Mouse (Mus musculus): ENCODE data around the gene Stx5a. TPM values are rescaled to one million over a fixed set of nuclear protein-coding genes. Genes with fewer than 3 reads are reported as not detected.

Gene Stx5a
- polyA plus RNA-seq, 1 experiment from 2014 or later: 110 TPM

DNA sequence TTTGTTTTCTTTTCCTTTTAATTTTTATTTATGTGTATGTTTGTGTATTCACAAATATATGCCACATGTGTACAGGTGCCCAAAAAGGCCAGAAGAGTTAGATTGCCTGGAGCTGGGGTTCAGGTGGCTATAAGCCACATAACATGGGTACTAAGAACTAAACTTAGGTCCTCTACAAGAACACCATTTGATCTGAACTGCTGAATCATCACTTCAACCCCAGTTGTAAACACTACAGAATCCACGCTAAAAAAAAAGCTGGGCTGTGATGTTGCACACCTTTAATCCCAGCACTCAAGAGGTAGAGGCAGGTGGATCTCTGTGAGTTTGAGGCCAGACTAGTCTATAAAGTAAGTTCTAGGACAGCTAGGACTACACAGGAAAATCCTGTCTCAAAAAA, 19.8 kb upstream of the Stx5a start:
- no peak overlapping the region for H3K4me2 ChIP-seq (ENCODE audit: low read depth, low read length)
- peaks cover 18% of the 10 kb centered on the region for H3K36me3 ChIP-seq (replicated peaks; ENCODE audit: control insufficient read depth, insufficient read depth, low read depth, low read length)
- no peaks in the 10 kb centered on the region for H3K4me1 ChIP-seq (ENCODE audit: control insufficient read depth, insufficient read depth, low read length)
- no peak overlapping the region for H3K4me3 ChIP-seq (ENCODE audit: low read depth, low read length)
- 96% methylated on average over 1 of the region's 1 CpGs for WGBS
- H3K27ac ChIP-seq (replicated peaks; ENCODE audit: low read depth, low read length): no peak overlapping the region
- no peaks in the 10 kb centered on the region for H3K9me3 ChIP-seq (replicated peaks; ENCODE audit: control insufficient read depth, low read length)
- H3K27me3 ChIP-seq (ENCODE audit: control insufficient read depth, insufficient read depth, low read length): no peaks in the 10 kb centered on the region
- H3K9ac ChIP-seq (replicated peaks; ENCODE audit: low read length): no peak overlapping the region; the same call in 1 of the 2 replicates
- DNase-seq (ENCODE audit: low spot score) (no peak), ATAC-seq (replicated peaks; ENCODE audit: insufficient number of reproducible peaks, low FRiP score, low TSS enrichment, low read depth) (no peak)

DNA sequence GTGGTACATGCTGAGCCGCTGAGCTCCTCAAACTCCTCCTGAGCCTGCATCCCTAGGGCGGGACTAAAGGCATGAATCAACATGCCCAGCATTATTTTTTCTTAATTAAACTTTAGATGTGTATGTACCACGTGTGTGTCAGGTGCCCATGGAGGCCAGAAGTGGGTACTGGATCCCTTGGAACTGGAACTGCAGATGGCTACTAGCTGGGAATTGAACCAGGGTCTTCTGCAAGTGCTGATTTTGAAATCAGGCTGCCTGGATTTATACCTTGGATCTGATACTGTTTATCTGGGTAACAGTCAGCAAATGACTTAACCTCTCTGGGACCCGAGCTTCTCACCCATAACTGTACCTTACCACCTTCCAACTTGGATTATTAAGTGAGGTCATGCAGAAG, 19.2 kb upstream of the Stx5a start:
- WGBS: 61% methylated on average over 4 of the region's 4 CpGs

DNA sequence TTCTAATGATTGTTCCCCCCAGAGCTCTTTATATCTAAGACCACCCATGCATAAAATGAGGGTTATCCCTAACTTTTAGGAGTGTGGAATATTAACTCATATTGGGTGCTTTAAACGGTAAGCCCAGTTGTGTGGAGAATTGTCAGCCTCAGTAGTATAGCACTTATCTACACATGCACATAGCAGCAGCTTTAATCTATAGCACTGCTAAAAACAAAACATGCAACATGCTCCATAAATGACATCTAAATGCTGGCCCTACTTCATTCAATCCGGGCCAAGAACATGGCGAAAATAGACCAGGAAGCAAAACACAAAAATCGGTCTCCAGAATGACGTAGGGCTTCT, 18.7 kb upstream of the Stx5a start:
- DNase-seq (ENCODE audit: low spot score): no peak
- 2% methylated on average over 5 of the region's 5 CpGs for WGBS
- H3K4me3 ChIP-seq (ENCODE audit: low read depth, low read length): peak overlapping the region; percentile 52
- peak overlapping the region; percentile 91 for H3K27ac ChIP-seq (replicated peaks; ENCODE audit: low read depth, low read length)
- no peaks in the 10 kb centered on the region for H3K9me3 ChIP-seq (replicated peaks; ENCODE audit: control insufficient read depth, low read length)
- H3K4me2 ChIP-seq (ENCODE audit: low read depth, low read length): peak overlapping the region; percentile 65
- 0 out of 2 replicates have a peak, but pooled peaks have one; percentile 2 for ATAC-seq (replicated peaks; ENCODE audit: insufficient number of reproducible peaks, low FRiP score, low TSS enrichment, low read depth)
- H3K9ac ChIP-seq (replicated peaks; ENCODE audit: low read length): peak overlapping the region; percentile 87
- peaks cover 21% of the 10 kb centered on the region for H3K36me3 ChIP-seq (replicated peaks; ENCODE audit: control insufficient read depth, insufficient read depth, low read depth, low read length)
- no peaks in the 10 kb centered on the region for H3K4me1 ChIP-seq (ENCODE audit: control insufficient read depth, insufficient read depth, low read length)
- H3K27me3 ChIP-seq (ENCODE audit: control insufficient read depth, insufficient read depth, low read length): no peaks in the 10 kb centered on the region

More for the DNA sequence above, 19.2 kb upstream of the Stx5a start:
- Histone ChIP-seq H3K9ac (replicated peaks; ENCODE audit: low read length) (peak overlapping the region; percentile 87), H3K27ac (replicated peaks; ENCODE audit: low read depth, low read length) (no peak overlapping the region), H3K27me3 (ENCODE audit: control insufficient read depth, insufficient read depth, low read length) (no peaks in the 10 kb centered on the region), H3K9me3 (replicated peaks; ENCODE audit: control insufficient read depth, low read length) (no peaks in the 10 kb centered on the region), H3K4me1 (ENCODE audit: control insufficient read depth, insufficient read depth, low read length) (no peaks in the 10 kb centered on the region), H3K36me3 (replicated peaks; ENCODE audit: control insufficient read depth, insufficient read depth, low read depth, low read length) (peaks cover 21% of the 10 kb centered on the region), H3K4me2 (ENCODE audit: low read depth, low read length) (peak overlapping the region; percentile 65), H3K4me3 (ENCODE audit: low read depth, low read length) (peak overlapping the region; percentile 52)
- DNase-seq (ENCODE audit: low spot score): no peak
- no peak for ATAC-seq (replicated peaks; ENCODE audit: insufficient number of reproducible peaks, low FRiP score, low TSS enrichment, low read depth)

DNA sequence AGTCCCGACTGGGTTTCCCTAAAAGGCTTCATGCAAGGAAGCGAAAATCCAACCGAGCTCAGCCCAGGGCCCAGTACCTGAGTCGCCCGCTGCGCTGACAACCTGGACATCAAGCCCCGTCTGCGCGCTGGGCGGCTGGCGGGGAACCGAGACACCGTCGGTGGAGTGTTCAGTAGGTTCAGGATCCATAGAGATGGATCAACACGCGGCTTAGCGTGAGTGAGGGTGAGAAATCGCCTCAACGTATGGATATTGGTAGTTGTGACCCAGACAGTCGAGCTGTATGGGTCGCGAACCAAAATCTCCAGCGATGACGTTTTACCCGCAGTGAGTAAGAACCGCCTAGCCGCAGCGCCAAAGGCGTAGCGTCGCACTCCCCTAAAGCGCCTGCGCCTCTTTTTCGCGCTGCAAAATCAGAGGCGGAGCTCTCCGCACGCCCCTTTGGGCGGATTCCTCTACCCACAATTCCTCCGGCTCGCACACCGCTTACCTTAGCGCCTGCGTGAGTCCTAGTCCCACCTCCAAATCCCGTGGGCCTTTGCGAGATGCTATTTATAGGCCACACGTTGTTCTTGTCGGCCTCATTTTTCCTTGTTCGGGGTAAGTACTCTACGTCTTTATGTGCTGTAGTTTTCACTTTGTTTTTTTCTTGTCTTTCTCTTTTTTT, 18.2 kb upstream of the Stx5a start, which contains the start of gene Slc3a2:
Gene Slc3a2, minus strand, starts transcription at position 463 of the 667 bp plus-strand sequence.
- peak; percentile 93 for ATAC-seq (replicated peaks; ENCODE audit: insufficient number of reproducible peaks, low FRiP score, low TSS enrichment, low read depth)
- Histone ChIP-seq H3K9ac (replicated peaks; ENCODE audit: low read length) (peak within 1 kb of the TSS; percentile 90), H3K4me2 (ENCODE audit: low read depth, low read length) (peak within 1 kb of the TSS; percentile 66), H3K9me3 (replicated peaks; ENCODE audit: control insufficient read depth, low read length) (no peaks in the 10 kb centered on the region), H3K27ac (replicated peaks; ENCODE audit: low read depth, low read length) (peak within 1 kb of the TSS; percentile 91), H3K4me1 (ENCODE audit: control insufficient read depth, insufficient read depth, low read length) (no peaks in the 10 kb centered on the region), H3K27me3 (ENCODE audit: control insufficient read depth, insufficient read depth, low read length) (no peaks in the 10 kb centered on the region), H3K36me3 (replicated peaks; ENCODE audit: control insufficient read depth, insufficient read depth, low read depth, low read length) (peaks cover 21% of the 10 kb centered on the region), H3K4me3 (ENCODE audit: low read depth, low read length) (peak within 1 kb of the TSS; percentile 52)
- peak; percentile 98 for DNase-seq (ENCODE audit: low spot score)
- under 1% methylated on average over 50 of the region's 50 CpGs for WGBS

DNA sequence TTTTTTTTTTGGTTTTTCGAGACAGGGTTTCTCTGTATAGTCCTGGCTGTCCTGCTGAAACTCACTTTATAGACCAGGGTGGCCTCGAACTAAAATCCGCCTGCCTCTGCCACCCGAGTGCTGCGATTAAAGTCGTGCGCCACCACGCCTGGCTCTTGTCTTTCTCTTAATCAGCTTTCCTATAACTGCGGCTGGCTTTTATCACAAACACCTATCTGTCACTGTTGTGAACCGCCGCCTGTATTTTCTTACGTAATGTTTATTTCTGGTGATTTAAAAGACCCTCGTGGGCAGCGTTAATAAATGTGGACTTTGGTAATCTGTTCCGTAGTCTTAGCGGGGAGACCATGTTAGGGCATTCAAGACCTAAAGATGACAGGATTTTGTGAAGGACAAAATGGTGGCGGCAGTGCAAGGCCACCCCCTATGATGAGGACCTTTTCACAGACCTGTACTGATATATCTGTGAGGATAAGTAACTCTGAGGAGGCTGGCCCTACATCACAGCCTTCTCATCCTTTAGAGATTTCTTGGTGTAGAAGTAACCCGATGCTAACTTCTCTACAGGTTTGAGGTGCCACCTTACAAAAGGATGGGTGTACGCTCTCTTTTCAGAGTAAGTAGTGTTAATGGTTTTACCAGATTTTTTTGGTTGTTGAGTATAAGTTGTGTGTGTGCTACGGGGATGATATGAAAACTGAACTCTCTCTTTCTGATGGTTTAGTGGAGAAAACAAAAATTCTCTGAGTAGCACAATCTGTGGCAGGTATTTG, 17.5 kb upstream of the Stx5a start:
- Histone ChIP-seq H3K4me1 (ENCODE audit: control insufficient read depth, insufficient read depth, low read length) (no peaks in the 10 kb centered on the region), H3K36me3 (replicated peaks; ENCODE audit: control insufficient read depth, insufficient read depth, low read depth, low read length) (peaks cover 21% of the 10 kb centered on the region), H3K27ac (replicated peaks; ENCODE audit: low read depth, low read length) (peak overlapping the region; percentile 43; the same call in 1 of the 2 replicates), H3K4me3 (ENCODE audit: low read depth, low read length) (peak overlapping the region; percentile 52), H3K9ac (replicated peaks; ENCODE audit: low read length) (peak overlapping the region; percentile 90), H3K4me2 (ENCODE audit: low read depth, low read length) (peak overlapping the region; percentile 66), H3K27me3 (ENCODE audit: control insufficient read depth, insufficient read depth, low read length) (no peaks in the 10 kb centered on the region), H3K9me3 (replicated peaks; ENCODE audit: control insufficient read depth, low read length) (no peaks in the 10 kb centered on the region)
- ATAC-seq (replicated peaks; ENCODE audit: insufficient number of reproducible peaks, low FRiP score, low TSS enrichment, low read depth): no peak
- 0% methylated on average over 20 of the region's 20 CpGs for WGBS
- DNase-seq (ENCODE audit: low spot score): peak; percentile 46

DNA sequence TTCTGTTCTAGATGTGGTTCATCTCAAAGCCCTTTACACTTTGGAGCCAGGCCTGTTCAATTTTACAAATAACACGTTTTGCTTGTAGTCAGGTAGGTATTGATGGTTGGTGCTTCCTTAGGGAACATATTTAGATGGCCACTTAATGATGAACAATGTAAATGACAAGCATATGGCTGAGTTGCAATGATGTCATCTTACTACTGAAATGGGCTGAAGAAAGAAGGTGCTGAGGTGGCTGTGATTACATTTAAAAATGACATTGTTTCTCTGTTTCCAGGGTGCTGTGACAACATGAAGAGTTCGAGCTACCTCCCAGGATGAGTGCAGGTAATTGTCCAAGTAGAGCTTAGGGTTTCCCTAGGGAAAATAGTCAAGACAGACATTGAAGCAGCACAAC, 16.8 kb upstream of the Stx5a start:
- H3K4me2 ChIP-seq (ENCODE audit: low read depth, low read length): peak overlapping the region; percentile 66
- 0% methylated on average over 2 of the region's 2 CpGs for WGBS
- no peaks in the 10 kb centered on the region for H3K9me3 ChIP-seq (replicated peaks; ENCODE audit: control insufficient read depth, low read length)
- DNase-seq (ENCODE audit: low spot score) (no peak), ATAC-seq (replicated peaks; ENCODE audit: insufficient number of reproducible peaks, low FRiP score, low TSS enrichment, low read depth) (no peak)
- peak overlapping the region; percentile 52 for H3K4me3 ChIP-seq (ENCODE audit: low read depth, low read length)
- H3K4me1 ChIP-seq (ENCODE audit: control insufficient read depth, insufficient read depth, low read length): no peaks in the 10 kb centered on the region
- H3K27me3 ChIP-seq (ENCODE audit: control insufficient read depth, insufficient read depth, low read length): no peaks in the 10 kb centered on the region
- no peak overlapping the region for H3K27ac ChIP-seq (replicated peaks; ENCODE audit: low read depth, low read length)
- H3K36me3 ChIP-seq (replicated peaks; ENCODE audit: control insufficient read depth, insufficient read depth, low read depth, low read length): peaks cover 21% of the 10 kb centered on the region
- peak overlapping the region; percentile 90 for H3K9ac ChIP-seq (replicated peaks; ENCODE audit: low read length)

DNA sequence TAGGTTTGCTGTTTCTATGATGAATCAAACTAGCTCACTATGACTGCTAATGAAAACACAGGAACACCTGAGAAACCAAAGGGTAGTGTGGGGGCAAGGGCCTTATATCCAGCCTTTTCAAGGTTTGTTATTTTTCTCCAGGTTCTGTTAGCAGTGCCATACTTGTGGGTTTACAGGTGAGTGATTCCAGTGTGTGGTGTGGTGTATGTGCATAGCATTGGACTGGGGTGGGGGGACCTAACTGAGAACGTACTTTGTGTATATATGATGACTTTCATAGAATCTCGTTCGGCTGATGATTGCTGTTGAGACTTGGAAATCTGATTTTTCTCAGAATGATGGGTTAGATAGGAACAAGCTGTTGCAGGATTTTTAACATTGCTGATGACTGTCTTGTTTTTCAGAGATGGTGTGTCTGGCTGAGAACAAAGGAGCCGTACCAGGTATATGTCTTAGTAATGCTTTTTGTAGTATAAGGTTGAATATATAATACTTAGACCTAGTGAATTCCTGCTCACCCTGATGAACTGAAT, 16.1 kb upstream of the Stx5a start:
- 54% methylated on average over 4 of the region's 4 CpGs for WGBS
- no peak for DNase-seq (ENCODE audit: low spot score)
- Histone ChIP-seq H3K9ac (replicated peaks; ENCODE audit: low read length) (peak overlapping the region; percentile 90), H3K4me3 (ENCODE audit: low read depth, low read length) (peak overlapping the region; percentile 52), H3K4me2 (ENCODE audit: low read depth, low read length) (peak overlapping the region; percentile 66), H3K4me1 (ENCODE audit: control insufficient read depth, insufficient read depth, low read length) (no peaks in the 10 kb centered on the region), H3K27ac (replicated peaks; ENCODE audit: low read depth, low read length) (no peak overlapping the region), H3K27me3 (ENCODE audit: control insufficient read depth, insufficient read depth, low read length) (no peaks in the 10 kb centered on the region), H3K36me3 (replicated peaks; ENCODE audit: control insufficient read depth, insufficient read depth, low read depth, low read length) (peaks cover 21% of the 10 kb centered on the region), H3K9me3 (replicated peaks; ENCODE audit: control insufficient read depth, low read length) (no peaks in the 10 kb centered on the region)
- no peak for ATAC-seq (replicated peaks; ENCODE audit: insufficient number of reproducible peaks, low FRiP score, low TSS enrichment, low read depth)

Measured in embryonic facial prominence, embryonic 11.5 days (tissue).